In the genomic region with DNA sequence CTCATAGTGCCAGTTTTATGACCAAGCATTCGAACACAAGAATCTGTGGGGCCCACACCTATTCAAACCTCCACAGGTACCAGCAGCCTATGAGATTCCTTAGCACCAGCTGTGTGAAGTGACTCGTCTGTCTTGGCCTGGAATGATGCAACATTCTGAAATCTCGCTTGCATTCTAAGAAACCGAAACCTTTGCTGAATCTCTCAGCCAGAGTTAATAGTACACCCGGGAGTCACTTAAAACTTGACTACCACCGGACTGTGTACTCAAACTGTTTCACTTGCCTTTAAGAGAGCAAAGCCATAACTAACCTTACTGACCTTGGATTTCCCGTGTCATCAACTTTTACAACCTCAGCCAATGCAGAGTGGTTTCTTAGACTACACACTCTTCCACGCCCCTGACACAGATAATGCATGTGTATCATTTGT, we compare ENCODE assay signal across 13 mouse cellular contexts. TPM values are rescaled to one million over a fixed set of nuclear protein-coding genes. Genes with fewer than 3 reads are reported as not detected.
DNase-seq lines count a peak whose midpoint lies in the region; ATAC-seq and TF ChIP-seq lines count a peak whose summit lies in the region.
"Had no signal": no experiment of that assay in that cellular context is flagged by ENCODE, and none has a peak within 500 bp of the region (broad histone marks: within the 10 kb centered on the region; RNA-seq: fewer than 3 reads in every experiment).

No protein-coding gene starts in this region.

- peaks cover 35% of the 10 kb centered on the region for H3K4me1 ChIP-seq in G1E (ENCODE audit: insufficient read depth, low read depth, low read length)
- H3K4me1 ChIP-seq in intestine, postnatal 0 days (replicated peaks; ENCODE audit: control insufficient read depth, insufficient read depth, low read length) = no peaks in the 10 kb centered on the region; the same call in 1 of the 2 replicates
- peaks cover 21% of the 10 kb centered on the region for H3K4me1 ChIP-seq in liver, postnatal 0 days (ENCODE audit: insufficient read depth)
- H3K4me1 ChIP-seq in hindbrain, embryonic 13.5 days (replicated peaks) = no peaks in the 10 kb centered on the region
- H3K4me1 ChIP-seq: embryonic facial prominence, embryonic 12.5 days; midbrain, embryonic 12.5 days; neural tube, embryonic 13.5 days had no signal

- TF ChIP-seq EP300 in liver, postnatal 0 days (IDR thresholded peaks at IDR 0.05; ENCODE audit: low read depth) = no peak

- H3K9ac ChIP-seq in intestine, postnatal 0 days (ENCODE audit: low read depth, low read length) = no peak overlapping the region
- H3K9ac ChIP-seq in liver, postnatal 0 days (replicated peaks) = no peak overlapping the region
- H3K9ac ChIP-seq in hindbrain, embryonic 13.5 days = no peak overlapping the region
- H3K9ac ChIP-seq: embryonic facial prominence, embryonic 12.5 days; liver, embryonic 14.5 days; midbrain, embryonic 12.5 days; neural tube, embryonic 13.5 days had no signal

- WGBS in intestine, postnatal 0 days = 32% methylated on average over 8 of the region's 8 CpGs
- WGBS in liver, postnatal 0 days (ENCODE audit: insufficient replicate concordance) = 52% methylated on average over 8 of the region's 8 CpGs
- WGBS in hindbrain, embryonic 13.5 days = 88% methylated on average over 8 of the region's 8 CpGs

- H3ac ChIP-seq in C2C12 (ENCODE audit: control insufficient read depth, insufficient read length, low read depth) = no peak overlapping the region

- no peaks in the 10 kb centered on the region for H3K9me3 ChIP-seq in G1E (replicated peaks)
- no peaks in the 10 kb centered on the region for H3K9me3 ChIP-seq in intestine, postnatal 0 days (ENCODE audit: control insufficient read depth)
- no peaks in the 10 kb centered on the region for H3K9me3 ChIP-seq in liver, postnatal 0 days (ENCODE audit: low read length)
- no peaks in the 10 kb centered on the region for H3K9me3 ChIP-seq in hindbrain, embryonic 13.5 days
- H3K9me3 ChIP-seq: embryonic facial prominence, embryonic 12.5 days; midbrain, embryonic 12.5 days; neural tube, embryonic 13.5 days had no signal

- peak; percentile 25 for DNase-seq in G1E (ENCODE audit: low spot score)
- DNase-seq in liver, postnatal 0 days = peak; percentile 14
- DNase-seq in layer of hippocampus, postnatal 36 days = no peak
- DNase-seq in left cerebral cortex, postnatal 4 days = no peak
- DNase-seq: cerebellum, adult 8-10 months had no signal

- H3K4me3 ChIP-seq in C2C12 (ENCODE audit: insufficient read depth, poor library complexity, severe bottlenecking) = no peak overlapping the region
- H3K4me3 ChIP-seq in G1E (ENCODE audit: low read depth, low read length) = no peak overlapping the region
- H3K4me3 ChIP-seq in intestine, postnatal 0 days (ENCODE audit: low read depth, low read length) = no peak overlapping the region
- H3K4me3 ChIP-seq in liver, postnatal 0 days (ENCODE audit: low read depth, low read length) = no peak overlapping the region
- no peak overlapping the region for H3K4me3 ChIP-seq in hindbrain, embryonic 13.5 days
- H3K4me3 ChIP-seq: embryonic facial prominence, embryonic 12.5 days; midbrain, embryonic 12.5 days; neural tube, embryonic 13.5 days had no signal

- no peak overlapping the region for H3K4me2 ChIP-seq in intestine, postnatal 0 days (replicated peaks; ENCODE audit: low read depth)
- no peak overlapping the region for H3K4me2 ChIP-seq in liver, postnatal 0 days (ENCODE audit: low read depth, low read length)
- no peak overlapping the region for H3K4me2 ChIP-seq in hindbrain, embryonic 13.5 days
- H3K4me2 ChIP-seq: embryonic facial prominence, embryonic 12.5 days; midbrain, embryonic 12.5 days; neural tube, embryonic 13.5 days had no signal

- no peak for ATAC-seq in G1E (ENCODE audit: extremely low read depth, insufficient number of reproducible peaks, low FRiP score, poor library complexity, severe bottlenecking)
- peak; percentile 95 for ATAC-seq in intestine, postnatal 0 days
- ATAC-seq in liver, postnatal 0 days = peak; percentile 60
- ATAC-seq in hindbrain, embryonic 13.5 days (ENCODE audit: low FRiP score) = no peak
- ATAC-seq: forebrain, embryonic 14.5 days had no signal

- no peaks in the 10 kb centered on the region for H3K36me3 ChIP-seq in C2C12 (ENCODE audit: control insufficient read depth, insufficient read depth)
- H3K36me3 ChIP-seq in G1E (replicated peaks) = no peaks in the 10 kb centered on the region
- no peaks in the 10 kb centered on the region for H3K36me3 ChIP-seq in intestine, postnatal 0 days (ENCODE audit: control insufficient read depth, insufficient read depth)
- H3K36me3 ChIP-seq in liver, postnatal 0 days (replicated peaks; ENCODE audit: insufficient read depth, low read length) = no peaks in the 10 kb centered on the region
- H3K36me3 ChIP-seq in hindbrain, embryonic 13.5 days = no peaks in the 10 kb centered on the region
- H3K36me3 ChIP-seq: embryonic facial prominence, embryonic 12.5 days; midbrain, embryonic 12.5 days; neural tube, embryonic 13.5 days had no signal

- H3K27me3 ChIP-seq in C2C12 (ENCODE audit: control insufficient read depth, insufficient read depth, insufficient read length) (no peaks in the 10 kb centered on the region), G1E (ENCODE audit: insufficient read depth, low read length) (no peaks in the 10 kb centered on the region)
- H3K27me3 ChIP-seq in intestine, postnatal 0 days (replicated peaks; ENCODE audit: control insufficient read depth, insufficient read depth, low read length) = no peaks in the 10 kb centered on the region
- no peaks in the 10 kb centered on the region for H3K27me3 ChIP-seq in liver, postnatal 0 days (ENCODE audit: insufficient read depth, low read length)
- H3K27me3 ChIP-seq in hindbrain, embryonic 13.5 days = no peaks in the 10 kb centered on the region
- H3K27me3 ChIP-seq: embryonic facial prominence, embryonic 12.5 days; midbrain, embryonic 12.5 days; neural tube, embryonic 13.5 days had no signal

- no peak for TF ChIP-seq CTCF in C2C12 (IDR thresholded peaks at IDR 0.05; ENCODE audit: control insufficient read depth, insufficient read depth, insufficient read length)
- no peak for TF ChIP-seq CTCF in G1E (IDR thresholded peaks at IDR 0.05; ENCODE audit: low read depth, low read length)
- no peak for TF ChIP-seq CTCF in intestine, postnatal 0 days (IDR thresholded peaks at IDR 0.05; ENCODE audit: low read depth)
- no peak for TF ChIP-seq CTCF in liver, postnatal 0 days (IDR thresholded peaks at IDR 0.05; ENCODE audit: low read depth)

- H3K27ac ChIP-seq in intestine, postnatal 0 days (ENCODE audit: low read depth, low read length) = peak overlapping the region; percentile 43
- peak overlapping the region; percentile 52 for H3K27ac ChIP-seq in liver, postnatal 0 days (ENCODE audit: low read depth)
- no peak overlapping the region for H3K27ac ChIP-seq in hindbrain, embryonic 13.5 days
- H3K27ac ChIP-seq: embryonic facial prominence, embryonic 12.5 days; liver, embryonic 14.5 days; midbrain, embryonic 12.5 days; neural tube, embryonic 13.5 days had no signal

- no peaks in the 10 kb centered on the region for H3K79me2 ChIP-seq in C2C12 (ENCODE audit: control insufficient read depth, insufficient read depth)

- H3K79me3 ChIP-seq in C2C12 (ENCODE audit: low read depth) = no peaks in the 10 kb centered on the region

- intact Hi-C loops in left cerebral cortex, postnatal 4 days (cut with DNase I) = no loop called here

TF ChIP-seq in C2C12, 6 proteins besides CTCF, POLR2A, EP300 and RAD21:
- TF ChIP-seq CEBPB (IDR thresholded peaks at IDR 0.05; ENCODE audit: low read depth) = peak; percentile 75
- TF ChIP-seq MYOD1 (IDR thresholded peaks at IDR 0.05; ENCODE audit: control insufficient read depth, insufficient read length, low read depth) = no peak

RNA-seq across cellular contexts. Expression of a gene that starts 14.1 kb away (rescaled TPM):
- 1.5 TPM for polyA plus RNA-seq in C2C12 (2012; fragmentation: generic; extraction: Trizol)
- total RNA-seq in G1E (2014; fragmentation: Nextera tagmentation) = 37.8 and 51.5 TPM in 2 replicates
- 35.5 and 39.1 TPM in 2 replicates for total RNA-seq in G1E (2017)
- polyA plus RNA-seq in G1E (2012) = 2.4 TPM in 2 replicates
- polyA plus RNA-seq in intestine, postnatal 0 days (2015; fragmentation: Nextera tagmentation; extraction: Ambion mirVana) = 5.0 and 5.9 TPM in 2 replicates
- 7.2 and 7.4 TPM in 2 replicates for polyA plus RNA-seq in liver, postnatal 0 days (2015; fragmentation: Nextera tagmentation; extraction: Ambion mirVana)
- 1 to 10 TPM; 6.3 to 8.2 TPM for total RNA-seq in layer of hippocampus, postnatal 36 days (2021)
- 1 to 10 TPM; 6.0 to 6.4 TPM for total RNA-seq in left cerebral cortex, postnatal 4 days (2021)
- polyA plus RNA-seq in hindbrain, embryonic 13.5 days (2015; fragmentation: Nextera tagmentation; extraction: Ambion mirVana) = 1.3 and 1.5 TPM in 2 replicates

Comparison
In these comparisons a context has a peak if more than half of its experiments do, and no peak if none do; other contexts are left out.
1. ATAC-seq: peak in intestine, postnatal 0 days (single experiment) and liver, postnatal 0 days (single experiment); none in G1E (single experiment) and hindbrain, embryonic 13.5 days (single experiment).
2. DNase-seq: peak in G1E (single experiment) and liver, postnatal 0 days (single experiment); none in layer of hippocampus, postnatal 36 days (0 of 2) and left cerebral cortex, postnatal 4 days (single experiment).